Mouse (Mus musculus): ENCODE results near the gene Gm9780. TPM values are rescaled to one million over a fixed set of nuclear protein-coding genes. Genes with fewer than 3 reads are reported as not detected.
"Not testable (repeated sequence)": the region's sequence is repeated elsewhere in the genome, so short reads cannot be mapped to it uniquely, and the experiment has no call there.

Gene Gm9780
- 1 to 10 TPM; 1.7 to 3.1 TPM for total RNA-seq (2021)

- intact Hi-C loops (cut with DNase I); DNase-seq (ENCODE audit: low spot score in 2 of 2): not testable (repeated sequence)
Observed at GRCm38 (mm10) chr14:26042611-26043010, at the start of gene Gm9780. Gene Gm9780, minus strand, starts transcription at chr14:26042711.

DNA sequence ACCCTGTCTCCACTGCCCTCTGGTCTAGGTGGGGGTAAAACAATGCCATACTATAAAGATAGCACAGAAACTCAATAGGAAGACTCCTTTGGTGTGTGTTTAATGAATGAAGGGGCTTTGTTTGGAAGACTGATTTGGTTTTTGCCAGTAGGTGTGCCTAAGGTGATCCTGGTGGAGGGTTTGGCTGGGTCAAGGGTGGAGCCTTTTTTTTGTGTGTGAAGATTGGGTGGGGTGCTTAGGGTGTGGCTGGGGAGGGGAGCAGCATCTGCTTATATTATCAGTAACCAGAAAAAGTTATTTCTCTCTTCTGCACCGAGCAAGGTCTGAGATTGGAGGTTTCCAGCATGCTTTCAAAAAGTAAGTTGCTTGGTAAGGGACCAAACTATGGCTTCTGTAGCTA lies 39.5 kb upstream of the Gm9780 start, which contains the start of gene Cphx3:
Cphx3 (plus strand) TSS at position 301 of the 400 bp plus-strand sequence.
- DNase-seq (ENCODE audit: low spot score in 2 of 2); intact Hi-C loops (cut with DNase I): not testable (repeated sequence)

GRCm38 (mm10) chr14:26081216-26081615 lies 38.7 kb upstream of the Gm9780 start, which contains the start of gene Cphx2:
Gene Cphx2, plus strand, starts transcription at chr14:26081516.
- DNase-seq (ENCODE audit: low spot score in 2 of 2); intact Hi-C loops (cut with DNase I): not testable (repeated sequence)

DNA sequence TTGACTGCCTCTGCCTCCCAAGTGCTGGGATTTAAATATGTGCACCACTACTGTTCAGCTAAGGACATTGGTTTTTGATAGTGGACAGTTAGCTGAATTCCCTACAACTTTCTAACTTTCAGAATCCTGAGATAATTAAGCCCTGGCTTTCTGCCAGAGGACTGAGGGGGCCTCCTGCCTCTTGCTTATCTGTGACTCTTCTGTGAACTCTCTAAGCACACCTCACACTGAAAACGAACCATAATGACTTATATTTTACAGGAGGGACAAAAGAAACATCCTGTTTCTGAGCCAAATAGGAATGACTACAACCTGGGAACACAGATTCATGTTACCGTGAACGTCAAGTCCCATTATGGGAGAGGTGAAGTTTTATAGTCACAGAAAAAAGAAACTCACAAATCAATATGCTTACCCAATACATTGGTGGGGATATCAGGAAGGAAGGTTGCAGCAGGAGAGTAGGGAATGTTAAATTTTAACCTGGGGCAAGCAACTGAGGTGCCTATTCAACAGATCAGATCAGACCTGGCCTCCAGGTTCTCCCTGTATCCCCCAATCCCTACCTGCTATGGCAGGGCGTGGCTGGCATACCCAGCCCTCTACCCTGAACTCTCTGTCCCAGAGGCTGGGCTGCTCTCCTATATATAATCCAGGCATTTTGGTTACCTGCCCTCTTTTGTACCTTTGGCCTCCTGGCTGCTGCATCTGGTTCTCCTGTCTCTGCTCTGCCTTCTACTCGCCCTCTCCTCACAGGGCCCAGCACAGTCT lies 34.3 kb upstream of the Gm9780 start:
- DNase-seq (ENCODE audit: low spot score in 2 of 2); intact Hi-C loops (cut with DNase I): not testable (repeated sequence)

GRCm38 (mm10) chr14:26067325-26067633 lies 24.8 kb upstream of the Gm9780 start, which contains the start of gene Tmem254c:
Gene Tmem254c, minus strand, starts transcription at chr14:26067355.
- intact Hi-C loops (cut with DNase I), result not testable (repeated sequence)

GRCm38 (mm10) chr14:26066574-26067324 lies 24.2 kb upstream of the Gm9780 start:
- intact Hi-C loops (cut with DNase I); DNase-seq (ENCODE audit: low spot score in 2 of 2): not testable (repeated sequence)

More at GRCm38 (mm10) chr14:26067325-26067633, 24.8 kb upstream of the Gm9780 start, which contains the start of gene Tmem254c:
- not testable (repeated sequence) for DNase-seq (ENCODE audit: low spot score in 2 of 2)

GRCm38 (mm10) chr14:26059362-26059761 lies 16.9 kb upstream of the Gm9780 start:
- DNase-seq (ENCODE audit: low spot score in 2 of 2); intact Hi-C loops (cut with DNase I): not testable (repeated sequence)

GRCm38 (mm10) chr14:26058184-26058583 lies 15.7 kb upstream of the Gm9780 start:
- intact Hi-C loops (cut with DNase I); DNase-seq (ENCODE audit: low spot score in 2 of 2): not testable (repeated sequence)

DNA sequence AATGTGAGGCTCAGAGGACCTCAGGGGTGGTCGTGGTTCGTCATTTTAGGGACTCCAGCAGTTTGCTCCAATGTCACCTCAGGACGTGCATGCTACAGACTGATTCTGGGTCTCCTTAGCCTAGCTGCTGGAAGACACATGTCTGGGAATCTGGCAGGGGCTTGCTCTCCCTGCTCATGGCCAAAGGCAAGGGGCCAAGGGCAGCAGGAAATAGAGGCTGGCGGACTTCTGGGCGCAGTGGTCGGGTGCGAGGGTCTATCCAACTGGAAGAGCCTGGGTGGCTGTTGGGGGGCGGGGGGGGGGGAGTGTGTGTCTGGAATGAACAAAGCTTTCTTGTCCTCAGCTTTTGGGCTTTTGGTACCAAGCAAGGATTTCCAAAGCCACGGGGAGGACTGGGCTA lies 6.3 kb upstream of the Gm9780 start:
- intact Hi-C loops (cut with DNase I), result not testable (repeated sequence)

DNA sequence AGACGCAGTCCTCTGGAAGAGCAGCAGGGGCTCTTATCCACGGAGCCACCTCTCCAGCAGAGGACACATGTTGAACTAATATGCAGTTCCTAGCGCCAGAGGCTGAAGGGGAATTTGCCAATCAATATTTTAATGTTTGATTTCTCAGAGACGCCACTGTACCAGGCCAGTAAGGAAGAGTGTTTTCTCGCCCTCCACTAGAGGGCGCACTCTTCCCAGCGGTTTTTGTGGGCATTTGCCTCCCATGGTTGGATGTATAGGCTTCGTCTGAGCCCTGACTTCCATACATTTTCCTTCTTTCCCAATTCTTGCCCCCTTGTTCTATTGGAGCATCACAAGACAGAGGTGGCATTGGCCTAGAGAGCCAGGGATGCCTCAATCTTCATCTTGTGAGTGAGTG lies 4.5 kb upstream of the Gm9780 start:
- intact Hi-C loops (cut with DNase I); DNase-seq (ENCODE audit: low spot score in 2 of 2): not testable (repeated sequence)

More for the DNA sequence above, 6.3 kb upstream of the Gm9780 start:
- DNase-seq (ENCODE audit: low spot score in 2 of 2), result not testable (repeated sequence)

- intact Hi-C loops (cut with DNase I); DNase-seq (ENCODE audit: low spot score in 2 of 2): not testable (repeated sequence)
Observed at GRCm38 (mm10) chr14:26045007-26045406, 2.5 kb upstream of the Gm9780 start.

- intact Hi-C loops (cut with DNase I); DNase-seq (ENCODE audit: low spot score in 2 of 2): not testable (repeated sequence)
Observed at GRCm38 (mm10) chr14:26035439-26035838, 7.1 kb downstream of the Gm9780 start.

DNA sequence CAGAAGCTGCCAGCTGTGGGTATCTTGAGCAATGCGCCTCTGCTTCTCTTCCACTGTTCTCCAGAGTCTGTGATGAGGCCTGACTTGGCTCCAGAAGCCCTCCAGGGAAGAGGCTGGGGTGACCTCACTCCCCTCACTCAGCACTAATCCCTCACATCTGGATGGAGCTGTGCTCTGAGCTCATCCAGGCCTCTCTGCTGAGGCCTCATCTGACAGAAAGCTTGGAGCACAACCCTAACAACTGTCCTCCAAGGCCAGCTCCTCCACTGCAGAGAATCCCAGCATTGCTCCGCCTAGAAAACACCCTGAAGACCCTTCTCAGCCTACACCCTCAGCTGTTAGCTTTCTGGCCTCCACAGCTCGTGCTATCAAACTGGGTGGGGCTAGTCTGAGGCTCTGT lies 8.1 kb downstream of the Gm9780 start:
- DNase-seq (ENCODE audit: low spot score in 2 of 2); intact Hi-C loops (cut with DNase I): not testable (repeated sequence)

GRCm38 (mm10) chr14:26025653-26026052 lies 16.9 kb downstream of the Gm9780 start:
- DNase-seq (ENCODE audit: low spot score in 2 of 2); intact Hi-C loops (cut with DNase I): not testable (repeated sequence)

DNA sequence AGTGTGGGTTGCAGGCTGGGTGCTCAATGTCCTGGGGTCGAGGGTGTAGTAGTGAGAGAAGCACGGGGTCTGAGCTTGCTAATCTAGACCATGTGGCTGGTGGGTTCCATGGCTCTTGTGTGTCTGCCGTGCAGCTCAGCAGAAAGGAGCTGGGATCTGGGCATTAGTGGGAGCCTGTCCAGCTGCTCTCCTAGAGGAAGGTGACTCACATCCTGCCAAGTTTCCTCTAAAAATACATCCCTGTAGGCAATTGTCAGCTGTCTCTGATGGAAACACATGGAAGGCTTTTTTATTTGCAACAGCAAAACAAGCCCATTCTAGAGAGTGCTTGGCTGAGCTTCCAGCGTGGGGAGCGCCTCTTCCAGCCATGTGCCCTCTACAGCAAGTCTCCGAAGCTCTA lies 19.7 kb downstream of the Gm9780 start:
- DNase-seq (ENCODE audit: low spot score in 2 of 2); intact Hi-C loops (cut with DNase I): not testable (repeated sequence)

GRCm38 (mm10) chr14:26021555-26021954 lies 21.0 kb downstream of the Gm9780 start:
- intact Hi-C loops (cut with DNase I); DNase-seq (ENCODE audit: low spot score in 2 of 2): not testable (repeated sequence)

DNA sequence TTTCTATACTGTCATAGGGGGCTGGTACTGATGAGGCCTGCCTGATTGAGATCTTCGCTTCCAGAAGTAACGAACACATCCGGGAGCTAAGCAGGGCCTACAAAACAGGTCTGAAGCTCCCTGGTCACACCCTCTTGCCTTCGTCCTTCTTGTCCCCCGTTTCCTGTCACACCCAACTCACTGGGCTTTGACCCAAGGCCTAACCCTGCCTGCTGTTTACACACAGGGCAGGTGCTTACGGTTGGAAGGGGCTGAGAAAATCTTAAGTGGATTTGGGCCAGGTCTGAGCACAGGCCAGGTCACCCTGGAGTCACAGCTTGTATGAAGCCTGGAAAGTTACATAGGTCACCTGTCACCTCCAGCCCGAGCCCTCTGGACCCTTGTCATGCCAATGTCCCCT lies 26.1 kb downstream of the Gm9780 start:
- DNase-seq (ENCODE audit: low spot score in 2 of 2); intact Hi-C loops (cut with DNase I): not testable (repeated sequence)

- DNase-seq (ENCODE audit: low spot score in 2 of 2); intact Hi-C loops (cut with DNase I): not testable (repeated sequence)
Observed at GRCm38 (mm10) chr14:26007462-26007861, 35.0 kb downstream of the Gm9780 start.

GRCm38 (mm10) chr14:25981880-25982279 lies 60.6 kb downstream of the Gm9780 start:
- intact Hi-C loops (cut with DNase I); DNase-seq (ENCODE audit: low spot score in 2 of 2): not testable (repeated sequence)

Data from left cerebral cortex, postnatal 36 days (tissue).